8 mouse cellular contexts compared by ENCODE assay signal in the genomic region with DNA sequence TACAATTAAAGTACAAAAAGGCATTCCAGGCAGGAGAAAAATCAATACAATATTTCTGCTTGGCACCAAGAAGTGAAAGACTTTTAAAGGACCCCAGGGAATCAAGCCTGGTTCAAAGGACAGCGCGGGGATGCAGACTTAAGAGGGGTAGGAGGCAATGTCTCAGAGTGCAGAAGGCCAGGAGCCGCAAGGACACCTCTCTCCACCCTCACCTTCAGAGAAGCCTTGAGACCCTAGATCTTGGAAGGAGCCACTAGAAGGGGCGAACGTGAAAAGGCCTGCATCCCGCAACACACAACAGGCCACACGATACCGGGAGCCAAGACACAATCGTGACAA. TPM values are rescaled to one million over a fixed set of nuclear protein-coding genes. Genes with fewer than 3 reads are reported as not detected.
DNase-seq lines count a peak whose midpoint lies in the region; ATAC-seq and TF ChIP-seq lines count a peak whose summit lies in the region.

No protein-coding gene starts in this region.

- no peak for ATAC-seq in erythroblast, adult 5-6 weeks (replicated peaks; ENCODE audit: low FRiP score, poor library complexity, severe bottlenecking)
- ATAC-seq in limb, embryonic 14.5 days (ENCODE audit: low FRiP score, low read depth): no peak
- ATAC-seq in stomach, embryonic 15.5 days (ENCODE audit: insufficient read depth, low FRiP score, low read depth): no peak

- H3K4me1 ChIP-seq in erythroblast, embryonic 14.5 days (ENCODE audit: control insufficient read depth): peaks cover 12% of the 10 kb centered on the region
- H3K4me1 ChIP-seq in limb, embryonic 14.5 days (ENCODE audit: control insufficient read depth, insufficient read depth, low read length): peaks cover 6% of the 10 kb centered on the region; the same call in 1 of the 2 replicates
- no peaks in the 10 kb centered on the region for H3K4me1 ChIP-seq in stomach, embryonic 15.5 days

- TF ChIP-seq POLR2A in limb, embryonic 14.5 days (IDR thresholded peaks at IDR 0.05; ENCODE audit: borderline replicate concordance, extremely low read depth, insufficient read depth, insufficient read length): no peak

- 3% methylated on average over 9 of the region's 9 CpGs for WGBS in limb, embryonic 14.5 days
- 7% methylated on average over 9 of the region's 9 CpGs for WGBS in stomach, embryonic 15.5 days

- H3K4me3 ChIP-seq in erythroblast, embryonic 14.5 days (replicated peaks): peak overlapping the region; percentile 64
- peak overlapping the region; percentile 55 for H3K4me3 ChIP-seq in limb, embryonic 14.5 days (replicated peaks; ENCODE audit: low read length)
- peak overlapping the region; percentile 62 for H3K4me3 ChIP-seq in stomach, embryonic 15.5 days (replicated peaks)

- DNase-seq in ovary, postnatal 10 days (ENCODE audit: low spot score): peak; percentile 25
- no peak for DNase-seq in ovary, postnatal 36 days (ENCODE audit: low spot score)
- DNase-seq in limb, embryonic 14.5 days (ENCODE audit: low spot score): no peak
- no peak for DNase-seq in layer of hippocampus, adult 18-20 months (ENCODE audit: low spot score in 2 of 2)
- no peak for DNase-seq in cerebellum, postnatal 4 days (ENCODE audit: low spot score in 2 of 2)

- peak overlapping the region; percentile 84 for H3K9ac ChIP-seq in limb, embryonic 14.5 days (ENCODE audit: low read depth, low read length, severe bottlenecking)
- peak overlapping the region; percentile 53; the same call in 1 of the 2 replicates for H3K9ac ChIP-seq in stomach, embryonic 15.5 days

- peaks cover 28% of the 10 kb centered on the region for H3K27me3 ChIP-seq in erythroblast, embryonic 14.5 days (ENCODE audit: control insufficient read depth)
- H3K27me3 ChIP-seq in limb, embryonic 14.5 days (ENCODE audit: control insufficient read depth, insufficient read depth, low read length): no peaks in the 10 kb centered on the region
- H3K27me3 ChIP-seq in stomach, embryonic 15.5 days (replicated peaks): no peaks in the 10 kb centered on the region

- peak overlapping the region; percentile 75 for H3K4me2 ChIP-seq in limb, embryonic 14.5 days (replicated peaks; ENCODE audit: low read depth, low read length, severe bottlenecking)
- H3K4me2 ChIP-seq in stomach, embryonic 15.5 days: peak overlapping the region; percentile 80

- H3K27ac ChIP-seq in limb, embryonic 14.5 days (replicated peaks; ENCODE audit: low read depth, low read length): peak overlapping the region; percentile 80
- H3K27ac ChIP-seq in stomach, embryonic 15.5 days: peak overlapping the region; percentile 81

- H3K36me3 ChIP-seq in erythroblast, embryonic 14.5 days (ENCODE audit: control insufficient read depth): no peaks in the 10 kb centered on the region
- no peaks in the 10 kb centered on the region for H3K36me3 ChIP-seq in limb, embryonic 14.5 days (ENCODE audit: control insufficient read depth, insufficient read depth, low read length)
- no peaks in the 10 kb centered on the region for H3K36me3 ChIP-seq in stomach, embryonic 15.5 days

- H3K9me3 ChIP-seq in erythroblast, embryonic 14.5 days (ENCODE audit: control insufficient read depth, low read length): no peaks in the 10 kb centered on the region
- H3K9me3 ChIP-seq in limb, embryonic 14.5 days (ENCODE audit: control insufficient read depth, low read length): no peaks in the 10 kb centered on the region
- H3K9me3 ChIP-seq in stomach, embryonic 15.5 days: no peaks in the 10 kb centered on the region

RNA-seq across cellular contexts. Expression of a gene that starts 0.6 kb away (rescaled TPM):
- polyA plus RNA-seq in erythroblast, embryonic 14.5 days (2012): 0.02 TPM in 1 of 2 replicates, not detected in the other
- total RNA-seq in erythroblast, adult 5-6 weeks (2015; ENCODE audit: low replicate concordance): not detected in 2 replicates
- total RNA-seq in erythroblast, adult 5-6 weeks (2017; ENCODE audit: low replicate concordance): not detected in 2 replicates
- polyA plus RNA-seq in limb, embryonic 14.5 days (2012; rRNA removed): 3.8 and 4.5 TPM in 2 replicates
- polyA plus RNA-seq in limb, embryonic 14.5 days (2014; fragmentation: Nextera tagmentation; extraction: Ambion mirVana): 2.4 and 3.4 TPM in 2 replicates
- 7.8 and 8.2 TPM in 2 replicates for polyA plus RNA-seq in stomach, embryonic 15.5 days (2015; fragmentation: Nextera tagmentation; extraction: Ambion mirVana)
- total RNA-seq in layer of hippocampus, adult 18-20 months (2021): 10 to 100 TPM; 22.5 to 26.1 TPM
